Mouse (Mus musculus): Measurements from ENCODE around the gene Il31ra. TPM values are rescaled to one million over a fixed set of nuclear protein-coding genes. Genes with fewer than 3 reads are reported as not detected.

Il31ra gene
- polyA plus RNA-seq, 1 experiment from 2014 or later: 0.08 TPM

DNA sequence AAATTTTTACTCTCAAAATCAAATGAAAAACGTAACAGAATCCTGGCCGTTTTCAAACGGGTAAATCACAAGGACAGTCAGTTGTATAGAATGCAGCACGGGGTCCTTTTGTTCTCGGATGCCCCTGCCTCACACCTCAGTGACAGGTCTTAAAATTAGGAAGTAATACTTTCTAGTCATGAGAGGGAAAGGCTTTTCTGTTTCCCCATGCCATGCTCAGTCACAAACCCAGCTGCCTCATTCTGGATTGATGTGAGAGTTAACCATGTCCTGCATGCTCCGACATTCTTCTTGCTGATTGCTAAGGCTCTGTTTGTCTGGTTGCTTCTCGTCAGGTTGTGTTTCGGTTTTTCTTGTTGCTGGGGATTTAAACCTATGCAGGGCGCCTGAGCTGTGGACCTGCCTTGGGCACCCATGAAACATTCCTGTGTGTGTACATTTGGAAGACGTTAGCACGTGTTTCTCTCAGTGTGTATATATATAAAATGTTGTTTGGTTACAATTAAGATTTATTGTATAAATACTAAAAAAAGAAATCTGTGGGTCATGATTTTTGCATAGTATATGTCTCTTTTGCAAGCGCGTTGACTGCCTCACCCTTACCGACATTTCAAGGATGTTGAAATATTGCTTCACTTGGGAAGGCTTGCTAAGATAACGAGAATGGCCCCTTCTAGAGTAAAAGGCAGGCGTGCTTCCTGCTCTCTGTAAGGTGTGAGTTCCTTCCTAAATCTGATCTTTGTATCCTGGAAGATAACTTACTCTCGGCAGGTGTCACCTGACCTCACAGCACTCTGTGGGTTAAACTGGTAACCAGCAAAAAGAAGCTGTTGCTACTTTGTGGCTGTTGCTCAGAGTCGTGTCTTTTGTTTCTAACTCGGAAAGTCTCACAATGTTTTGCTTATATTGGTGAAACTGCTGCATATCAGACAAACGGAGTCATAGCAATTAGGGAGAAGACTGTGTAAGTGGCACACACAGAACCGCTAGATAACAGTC lies 120.1 kb downstream of the Il31ra start:
- Histone ChIP-seq H3K9ac (ENCODE audit: low read depth, low read length) (no peak overlapping the region), H3K4me1 (replicated peaks; ENCODE audit: control insufficient read depth, insufficient read depth, low read length) (no peaks in the 10 kb centered on the region), H3K4me3 (ENCODE audit: low read depth, low read length) (no peak overlapping the region), H3K9me3 (ENCODE audit: control insufficient read depth, low read length) (no peaks in the 10 kb centered on the region), H3K27ac (ENCODE audit: low read depth, low read length) (no peak overlapping the region), H3K4me2 (no peak overlapping the region), H3K27me3 (replicated peaks; ENCODE audit: control insufficient read depth, insufficient read depth, low read length) (no peaks in the 10 kb centered on the region), H3K36me3 (ENCODE audit: control insufficient read depth, insufficient read depth, low read length) (peaks cover 3% of the 10 kb centered on the region; the same call in 1 of the 2 replicates)
- DNase-seq (ENCODE audit: low spot score) (no peak), ATAC-seq (replicated peaks; ENCODE audit: low FRiP score) (no peak)
- WGBS: 75% methylated on average over 21 of the region's 21 CpGs

DNA sequence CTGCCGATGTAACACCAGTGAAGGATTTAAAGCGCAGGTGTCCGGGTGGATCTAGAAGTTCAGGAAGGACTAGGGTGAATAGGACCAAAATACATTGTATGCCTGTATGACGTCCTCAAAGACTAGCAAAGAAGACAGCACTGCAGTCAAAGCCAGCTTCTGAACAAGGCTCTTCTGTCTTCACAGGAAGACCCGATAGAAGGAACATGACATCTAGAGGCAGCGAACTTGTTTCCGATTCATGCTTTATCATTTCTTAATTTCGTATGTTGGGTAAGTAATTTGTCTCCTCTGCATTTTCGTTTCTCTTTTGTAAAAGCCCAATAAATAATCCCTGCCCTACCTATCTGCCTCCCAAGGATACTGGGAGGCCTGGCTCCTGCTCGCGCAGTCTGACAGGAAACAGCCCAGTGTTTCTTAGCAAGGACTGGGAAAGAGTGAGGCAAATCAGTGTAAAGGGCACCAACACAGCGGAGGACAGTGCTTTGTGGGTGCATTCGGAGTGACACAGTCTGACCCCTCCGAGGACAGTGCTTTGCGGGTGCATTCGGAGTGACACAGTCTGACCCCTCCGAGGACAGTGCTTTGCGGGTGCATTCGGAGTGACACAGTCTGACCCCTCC lies 121.6 kb downstream of the Il31ra start:
- H3K9me3 ChIP-seq (ENCODE audit: control insufficient read depth, low read length): no peaks in the 10 kb centered on the region
- WGBS: 87% methylated on average over 17 of the region's 19 CpGs
- H3K4me3 ChIP-seq (ENCODE audit: low read depth, low read length): no peak overlapping the region
- DNase-seq (ENCODE audit: low spot score) (no peak), ATAC-seq (replicated peaks; ENCODE audit: low FRiP score) (no peak)
- H3K4me2 ChIP-seq: no peak overlapping the region
- peaks cover 3% of the 10 kb centered on the region; the same call in 1 of the 2 replicates for H3K36me3 ChIP-seq (ENCODE audit: control insufficient read depth, insufficient read depth, low read length)
- no peak overlapping the region for H3K9ac ChIP-seq (ENCODE audit: low read depth, low read length)
- H3K4me1 ChIP-seq (replicated peaks; ENCODE audit: control insufficient read depth, insufficient read depth, low read length): peaks cover 2% of the 10 kb centered on the region; the same call in 1 of the 2 replicates
- no peak overlapping the region for H3K27ac ChIP-seq (ENCODE audit: low read depth, low read length)
- no peaks in the 10 kb centered on the region for H3K27me3 ChIP-seq (replicated peaks; ENCODE audit: control insufficient read depth, insufficient read depth, low read length)

DNA sequence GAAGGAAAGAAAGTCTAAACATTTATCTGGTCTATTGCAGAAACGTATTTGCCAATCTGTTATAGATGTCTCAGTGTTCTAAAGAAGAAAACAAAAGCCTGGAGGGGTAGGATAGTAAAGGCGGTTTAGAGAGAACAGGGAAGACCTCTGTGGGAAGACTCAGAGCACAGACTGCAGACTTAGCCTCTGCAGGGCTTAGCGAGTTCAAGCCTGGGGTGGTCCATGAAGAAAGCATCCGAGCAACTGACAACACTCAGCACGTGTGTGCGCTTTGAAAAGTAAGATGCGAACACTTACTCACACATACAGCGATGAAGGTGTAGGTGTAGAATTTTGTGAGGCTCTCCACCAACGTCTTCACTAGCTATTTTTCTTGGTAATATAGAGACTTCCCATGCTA lies 123.0 kb downstream of the Il31ra start:
- WGBS: 84% methylated on average over 9 of the region's 9 CpGs
- peaks cover 3% of the 10 kb centered on the region; the same call in 1 of the 2 replicates for H3K4me1 ChIP-seq (replicated peaks; ENCODE audit: control insufficient read depth, insufficient read depth, low read length)

More for the DNA sequence above, 123.0 kb downstream of the Il31ra start:
- H3K9ac ChIP-seq (ENCODE audit: low read depth, low read length): no peak overlapping the region
- H3K27me3 ChIP-seq (replicated peaks; ENCODE audit: control insufficient read depth, insufficient read depth, low read length): no peaks in the 10 kb centered on the region
- DNase-seq (ENCODE audit: low spot score) (no peak), ATAC-seq (replicated peaks; ENCODE audit: low FRiP score) (no peak)
- no peak overlapping the region for H3K4me2 ChIP-seq
- H3K4me3 ChIP-seq (ENCODE audit: low read depth, low read length): no peak overlapping the region
- H3K9me3 ChIP-seq (ENCODE audit: control insufficient read depth, low read length): no peaks in the 10 kb centered on the region
- no peak overlapping the region for H3K27ac ChIP-seq (ENCODE audit: low read depth, low read length)
- H3K36me3 ChIP-seq (ENCODE audit: control insufficient read depth, insufficient read depth, low read length): peaks cover 3% of the 10 kb centered on the region; the same call in 1 of the 2 replicates

Other genes with a start within 250 kb of the Il31ra start
- gene Il6st, start 130.3 kb downstream of the Il31ra start, polyA plus RNA-seq (2014; fragmentation: Nextera tagmentation; extraction: Ambion mirVana): 12.4 and 14.0 TPM in 2 replicates
- gene Ddx4, start 58.1 kb upstream of the Il31ra start, polyA plus RNA-seq (2014; fragmentation: Nextera tagmentation; extraction: Ambion mirVana): 0.83 and 0.99 TPM in 2 replicates
- gene Slc38a9, start 66.4 kb upstream of the Il31ra start, polyA plus RNA-seq (2014; fragmentation: Nextera tagmentation; extraction: Ambion mirVana): 13.3 and 15.8 TPM in 2 replicates
- gene Plpp1, start 206.4 kb upstream of the Il31ra start, polyA plus RNA-seq (2014; fragmentation: Nextera tagmentation; extraction: Ambion mirVana): 27.4 and 29.1 TPM in 2 replicates